Mouse (Mus musculus) retina, embryonic 14.5 days (tissue): ENCODE measurements around the gene Otulinl.
A peak's percentile ranks its signal among the peaks of the same experiment; 100 is the strongest.

Source experiments
- DNase-seq: peaks from one replicate; pipeline ENCODE4 v3.0.0-alpha.2; 2015; ENCODE audit warnings: low spot score

Gene Otulinl

DNA sequence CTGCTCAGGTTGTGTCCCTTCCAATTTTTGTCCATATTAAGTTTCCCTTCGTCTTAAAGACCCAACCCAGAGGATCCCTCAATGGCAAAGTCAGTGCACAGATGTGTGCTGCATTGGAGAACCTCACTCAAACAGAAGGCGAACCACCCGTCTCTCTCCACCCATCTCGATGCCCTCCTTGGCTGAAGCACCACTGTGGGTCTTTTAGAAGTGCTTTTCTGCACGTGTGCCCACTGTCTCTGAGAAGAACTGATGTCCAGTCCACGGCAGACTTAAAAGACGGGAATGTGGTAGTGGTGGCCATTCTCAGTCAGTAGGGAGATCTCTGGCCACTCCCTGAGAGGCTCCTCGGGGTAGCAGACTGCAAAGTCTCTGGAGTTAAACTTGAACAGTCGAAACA is 24.8 kb downstream of the Otulinl start:
- no peak for DNase-seq

DNA sequence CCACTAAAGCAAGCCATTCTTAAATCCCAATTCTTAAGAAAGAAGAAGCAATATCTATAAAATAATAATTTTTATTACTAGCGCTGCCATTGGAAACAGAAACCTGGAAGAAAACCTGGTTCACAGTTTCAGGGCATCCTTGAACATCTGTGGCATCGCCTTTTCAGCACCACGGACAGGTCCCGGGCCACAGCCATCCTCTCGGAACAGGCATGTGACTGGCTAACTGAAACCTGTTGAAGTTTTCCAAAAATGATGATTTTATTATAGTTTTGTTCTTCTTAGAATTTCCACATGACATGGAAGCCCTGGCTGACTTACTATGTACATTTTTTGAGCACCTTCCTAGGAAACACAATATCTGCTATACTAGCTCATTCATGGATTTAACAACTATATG is 26.4 kb downstream of the Otulinl start:
- DNase-seq, result peak; percentile 70

DNA sequence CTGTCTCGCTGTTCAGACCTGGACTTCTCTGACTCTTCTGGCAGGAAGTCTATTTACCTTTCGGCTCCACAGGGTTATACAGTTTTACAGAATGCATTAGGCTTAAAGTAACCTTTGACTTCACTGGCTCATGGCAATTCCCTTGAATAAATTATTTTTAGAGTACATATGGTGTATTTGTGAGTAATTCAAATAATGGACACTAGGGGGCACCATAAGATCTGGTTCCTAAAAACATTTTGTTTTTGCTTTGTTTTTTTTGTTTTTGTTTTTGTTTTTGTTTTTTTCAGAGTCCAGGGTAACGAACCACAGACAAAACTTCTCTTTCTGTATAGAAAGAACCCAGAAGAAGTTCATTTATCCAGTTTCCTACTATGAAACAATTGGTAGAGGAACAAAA is 33.7 kb downstream of the Otulinl start:
- DNase-seq, result peak; percentile 81

- no peak for DNase-seq
Measured at GRCm38 (mm10) chr15:27646665-27647064, 34.7 kb downstream of the Otulinl start.

DNA sequence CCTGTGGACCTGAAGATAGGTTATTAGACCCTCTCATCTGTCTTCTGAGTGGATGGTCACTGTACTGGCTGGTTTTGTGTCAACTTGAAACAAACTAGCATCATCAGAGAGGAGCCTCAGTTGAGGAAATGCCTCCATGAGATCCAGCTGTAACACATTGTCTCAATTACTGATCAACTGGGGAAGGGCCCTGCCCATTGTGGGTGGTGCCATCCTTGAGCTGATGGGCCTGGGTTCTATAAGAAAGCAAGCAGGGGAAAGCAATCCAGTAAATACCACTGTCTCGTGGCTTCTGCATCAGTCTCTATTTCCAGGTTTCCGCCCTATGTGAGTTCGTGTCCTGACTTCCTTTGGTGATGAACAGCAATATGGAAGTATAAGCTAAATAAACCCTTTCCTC is 36.1 kb downstream of the Otulinl start:
- DNase-seq, result no peak

- peak; percentile 34 for DNase-seq
Measured at GRCm38 (mm10) chr15:27642895-27643294, 38.5 kb downstream of the Otulinl start.

DNA sequence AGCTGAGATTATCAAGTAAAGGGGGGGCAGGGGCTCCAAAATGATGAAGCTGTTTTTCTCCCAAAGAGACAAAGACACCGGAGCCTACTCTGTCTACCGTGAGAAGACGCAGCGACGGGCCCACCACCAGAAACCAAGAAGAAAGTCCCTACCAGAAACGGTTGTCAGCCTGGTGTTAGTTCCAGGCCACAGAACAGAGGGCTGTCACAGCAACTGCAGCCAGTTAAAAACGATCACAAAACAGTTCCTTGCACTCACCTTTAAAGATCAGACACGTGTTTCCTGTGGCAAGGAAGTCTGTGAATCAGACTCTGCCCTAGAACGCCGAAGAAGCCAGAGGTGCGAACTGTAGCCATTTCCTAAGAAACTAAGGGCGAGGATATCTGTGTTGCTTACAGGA is 40.2 kb downstream of the Otulinl start:
- no peak for DNase-seq

- DNase-seq, result no peak
Measured at GRCm38 (mm10) chr15:27633941-27634900, 47.2 kb downstream of the Otulinl start.

- peak; percentile 99 for DNase-seq
Measured at GRCm38 (mm10) chr15:27630601-27631383, 50.6 kb downstream of the Otulinl start, which contains the start of gene Otulin. Gene Otulin, minus strand, starts transcription at chr15:27630693.

DNA sequence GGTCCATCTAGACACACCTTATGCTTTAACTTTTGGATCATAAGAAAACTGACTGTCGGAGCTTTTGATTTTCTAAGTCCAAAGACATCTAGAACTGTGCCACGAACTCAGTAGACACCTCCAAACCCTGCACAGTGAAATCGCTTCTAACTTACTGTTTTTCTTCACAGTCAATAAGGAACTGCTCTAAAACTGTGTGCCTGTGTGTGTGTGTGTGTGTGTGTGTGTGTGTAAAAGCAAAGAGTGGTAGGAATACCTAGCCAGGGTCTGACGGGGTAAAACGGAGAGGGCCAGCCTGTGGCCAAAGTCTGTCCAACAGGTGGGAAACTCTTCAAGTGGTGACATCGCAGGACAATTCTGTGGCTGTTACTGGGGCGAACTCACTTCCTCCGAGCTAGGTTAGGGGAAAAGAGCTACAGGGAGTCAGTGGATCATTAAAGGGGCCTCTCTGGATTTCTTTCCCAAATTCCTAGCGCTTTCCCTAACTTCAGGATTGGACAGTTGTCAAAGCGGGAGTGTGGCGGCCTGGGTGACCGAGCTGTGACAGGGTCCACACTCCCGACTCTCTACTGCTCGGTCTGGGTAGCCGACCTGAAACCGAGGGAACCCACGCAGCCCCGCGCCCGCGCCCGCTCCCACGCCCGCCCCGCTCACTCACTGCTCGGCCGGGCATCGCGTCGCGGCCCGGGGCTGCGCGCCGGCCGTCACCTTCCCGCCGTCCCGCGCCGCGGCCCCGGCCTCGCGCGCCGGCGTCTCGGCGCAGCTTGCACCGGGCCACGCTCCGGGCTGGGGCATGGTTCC is 51.4 kb downstream of the Otulinl start:
- DNase-seq, result no peak

GRCm38 (mm10) chr15:27629046-27629445 is 52.3 kb downstream of the Otulinl start:
- no peak for DNase-seq

GRCm38 (mm10) chr15:27627794-27628193 is 53.6 kb downstream of the Otulinl start:
- DNase-seq, result no peak

- DNase-seq, result no peak
Measured at GRCm38 (mm10) chr15:27626314-27626713, 55.1 kb downstream of the Otulinl start.

GRCm38 (mm10) chr15:27625890-27626255 is 55.5 kb downstream of the Otulinl start:
- DNase-seq, result no peak

GRCm38 (mm10) chr15:27625014-27625889 is 56.1 kb downstream of the Otulinl start:
- no peak for DNase-seq

GRCm38 (mm10) chr15:27623286-27623685 is 58.1 kb downstream of the Otulinl start:
- DNase-seq, result no peak

DNA sequence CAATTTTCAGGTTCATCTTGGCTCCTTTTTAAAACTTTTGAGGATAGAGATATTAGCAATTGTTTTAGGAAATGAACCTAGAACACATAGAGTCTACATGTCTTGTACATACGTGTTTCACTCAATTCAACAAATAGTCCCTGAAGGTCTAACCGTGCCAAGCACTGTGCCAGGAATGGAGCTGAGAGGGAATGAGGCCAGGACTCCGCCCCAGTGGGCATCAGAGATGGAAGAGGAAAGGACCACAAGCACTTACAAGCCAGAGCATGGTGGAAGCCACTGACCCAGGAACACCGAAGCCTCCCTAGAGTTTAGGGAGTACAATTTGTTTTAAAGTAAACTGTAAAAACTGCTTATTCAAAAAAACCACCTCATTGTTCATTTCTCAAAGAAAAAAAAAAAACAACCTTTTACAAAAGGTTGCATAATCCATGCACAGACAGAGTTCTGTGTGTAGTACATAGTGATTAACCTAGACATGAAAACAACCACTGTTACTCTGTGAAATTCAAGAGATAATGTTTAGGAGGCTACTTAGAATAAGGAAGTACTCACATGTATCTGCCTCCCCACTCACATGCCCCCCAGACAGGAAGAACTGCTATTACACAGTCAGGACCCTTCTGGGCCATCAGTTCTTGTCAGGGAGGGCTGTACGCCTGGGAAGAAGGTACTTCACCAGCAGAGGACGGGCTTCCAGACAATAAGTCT is 60.7 kb downstream of the Otulinl start:
- DNase-seq, result no peak

- no peak for DNase-seq
Measured at GRCm38 (mm10) chr15:27619683-27620082, 61.7 kb downstream of the Otulinl start.

- no peak for DNase-seq
Measured at GRCm38 (mm10) chr15:27618778-27619533, 62.4 kb downstream of the Otulinl start.

DNA sequence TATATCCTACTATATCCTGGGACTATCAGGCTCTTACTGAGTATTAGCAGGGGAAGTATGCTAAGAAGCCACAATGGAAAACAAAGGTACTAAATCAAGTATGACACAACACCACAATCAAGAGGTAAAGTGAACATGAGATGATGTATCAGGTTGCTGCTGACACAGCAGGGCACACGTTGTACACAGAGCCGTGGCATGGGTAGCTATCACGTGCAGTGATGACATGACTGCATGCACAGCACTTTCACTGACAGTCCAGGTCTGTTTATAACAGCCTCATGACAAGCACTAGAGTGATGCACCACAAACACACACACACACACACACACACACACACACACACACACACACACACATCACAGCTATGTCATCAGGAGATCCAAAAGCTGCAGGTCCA is 64.2 kb downstream of the Otulinl start:
- no peak for DNase-seq
